Mouse (Mus musculus): ENCODE results near the gene Gbf1.

- TF ChIP-seq TAL1 (conservative IDR thresholded peaks at IDR 0.05; ENCODE audit: low read depth, low read length) (no peak), CTCF (IDR thresholded peaks at IDR 0.05; ENCODE audit: low read depth, low read length) (no peak), GATA1 (IDR thresholded peaks at IDR 0.05; ENCODE audit: borderline replicate concordance, low read length) (no peak), GATA2 (IDR thresholded peaks at IDR 0.05; ENCODE audit: borderline replicate concordance, low read depth, low read length) (no peak)
These were observed 11.2 kb upstream of the Gbf1 start for GRCm38 (mm10) chr19:46141091-46141490.

All from G1E (cell line).